In genomic region chr6:139307651-139308050, GRCm38 (mm10) we compare ENCODE assay signal across 10 mouse cellular contexts.
A peak's percentile ranks its signal among the peaks of the same experiment; 100 is the strongest.
DNase-seq lines count a peak whose midpoint lies in the region; ATAC-seq and TF ChIP-seq lines count a peak whose summit lies in the region.
"Had no signal": no experiment of that assay in that cellular context is flagged by ENCODE, and none has a peak within 500 bp of the region (broad histone marks: within the 10 kb centered on the region; RNA-seq: fewer than 3 reads in every experiment).

No protein-coding gene starts in this region.

- H3K36me3 ChIP-seq in forebrain, embryonic 12.5 days (replicated peaks) = no peaks in the 10 kb centered on the region
- H3K36me3 ChIP-seq in hindbrain, embryonic 14.5 days (replicated peaks; ENCODE audit: control insufficient read depth, insufficient read depth) = no peaks in the 10 kb centered on the region
- H3K36me3 ChIP-seq in midbrain, postnatal 0 days (ENCODE audit: insufficient read depth, low read length) = no peaks in the 10 kb centered on the region

- H3K9ac ChIP-seq in forebrain, embryonic 12.5 days = no peak overlapping the region
- no peak overlapping the region for H3K9ac ChIP-seq in hindbrain, embryonic 14.5 days
- H3K9ac ChIP-seq in midbrain, postnatal 0 days (replicated peaks; ENCODE audit: low read length, poor library complexity, severe bottlenecking) = no peak overlapping the region

- H3K9me3 ChIP-seq in forebrain, embryonic 12.5 days = no peaks in the 10 kb centered on the region
- H3K9me3 ChIP-seq in hindbrain, embryonic 14.5 days (ENCODE audit: control insufficient read depth, low read length) = no peaks in the 10 kb centered on the region
- no peaks in the 10 kb centered on the region for H3K9me3 ChIP-seq in midbrain, postnatal 0 days (ENCODE audit: low read length)

- DNase-seq in retina, postnatal 1 day = peak; percentile 73
- no peak for DNase-seq in retina, embryonic 14.5 days (ENCODE audit: low spot score)
- DNase-seq in hindbrain, embryonic 14.5 days (ENCODE audit: low spot score) = no peak
- peak; percentile 42 for DNase-seq in midbrain, postnatal 0 days (ENCODE audit: low spot score)
- no peak for DNase-seq in urinary bladder, postnatal 10 days (ENCODE audit: low spot score)
- no peak for DNase-seq in kidney, postnatal 10 days
- DNase-seq: heart, adult 18-20 months; kidney, postnatal 25 days; liver had no signal

- no peaks in the 10 kb centered on the region for H3K27me3 ChIP-seq in forebrain, embryonic 12.5 days
- no peaks in the 10 kb centered on the region for H3K27me3 ChIP-seq in hindbrain, embryonic 14.5 days (ENCODE audit: control insufficient read depth, insufficient read depth, low read length)
- no peaks in the 10 kb centered on the region for H3K27me3 ChIP-seq in midbrain, postnatal 0 days (ENCODE audit: insufficient read depth, low read length)

- no peak for TF ChIP-seq CTCF in midbrain, postnatal 0 days (IDR thresholded peaks at IDR 0.05)

- H3K4me2 ChIP-seq in forebrain, embryonic 12.5 days = no peak overlapping the region
- H3K4me2 ChIP-seq in hindbrain, embryonic 14.5 days (replicated peaks) = no peak overlapping the region
- no peak overlapping the region for H3K4me2 ChIP-seq in midbrain, postnatal 0 days (ENCODE audit: low read depth, low read length, poor library complexity, severe bottlenecking)

- peak; percentile 81 for ATAC-seq in forebrain, embryonic 12.5 days (ENCODE audit: low FRiP score)
- ATAC-seq in hindbrain, embryonic 14.5 days (ENCODE audit: low FRiP score) = peak; percentile 76; the same call in 1 of the 2 replicates
- ATAC-seq in midbrain, postnatal 0 days (ENCODE audit: low FRiP score) = peak; percentile 77; the same call in 1 of the 2 replicates

- peaks cover 6% of the 10 kb centered on the region; the same call in 1 of the 2 replicates for H3K4me1 ChIP-seq in forebrain, embryonic 12.5 days
- H3K4me1 ChIP-seq in hindbrain, embryonic 14.5 days (replicated peaks; ENCODE audit: control insufficient read depth, insufficient read depth, low read length) = no peaks in the 10 kb centered on the region
- no peaks in the 10 kb centered on the region for H3K4me1 ChIP-seq in midbrain, postnatal 0 days (ENCODE audit: insufficient read depth, low read length)

- peak overlapping the region; percentile 6; the same call in 1 of the 2 replicates for H3K27ac ChIP-seq in forebrain, embryonic 12.5 days
- peak overlapping the region; percentile 35; the same call in 1 of the 2 replicates for H3K27ac ChIP-seq in hindbrain, embryonic 14.5 days
- H3K27ac ChIP-seq in midbrain, postnatal 0 days (ENCODE audit: low read depth, low read length) = no peak overlapping the region

- 15% methylated on average over 5 of the region's 5 CpGs for WGBS in forebrain, embryonic 12.5 days
- 20% methylated on average over 5 of the region's 5 CpGs for WGBS in hindbrain, embryonic 14.5 days
- WGBS in midbrain, postnatal 0 days = 28% methylated on average over 5 of the region's 5 CpGs

- H3K4me3 ChIP-seq in forebrain, embryonic 12.5 days (replicated peaks) = no peak overlapping the region
- H3K4me3 ChIP-seq in hindbrain, embryonic 14.5 days (replicated peaks; ENCODE audit: low read length) = no peak overlapping the region
- H3K4me3 ChIP-seq in midbrain, postnatal 0 days (ENCODE audit: low read depth, low read length) = no peak overlapping the region

Comparison
In these comparisons a context has a peak if more than half of its experiments do, and no peak if none do; other contexts are left out.
1. DNase-seq: peak in retina, postnatal 1 day (single experiment) and midbrain, postnatal 0 days (single experiment); none in retina, embryonic 14.5 days (single experiment), hindbrain, embryonic 14.5 days (single experiment), urinary bladder, postnatal 10 days (single experiment) and kidney, postnatal 10 days (single experiment).
2. Peak in every context shown above with its lines, with median percentiles within 50 percentile points of each other: ATAC-seq.